Mouse (Mus musculus) large intestine, adult 2 months (tissue): Measurements from ENCODE around the gene Acss2. TPM values are rescaled to one million over a fixed set of nuclear protein-coding genes. Genes with fewer than 3 reads are reported as not detected.
"Not testable (repeated sequence)": the region's sequence is repeated elsewhere in the genome, so short reads cannot be mapped to it uniquely, and the experiment has no call there.

ENCODE experiments used
- DNase-seq: peaks from one replicate; pipeline ENCODE4 v3.0.0-alpha.2; 2012; ENCODE audit warnings: low read depth, low spot score
- WGBS: fragments of 180-500 bp; shearing (Covaris S2); methylation state at CpG from one replicate; pipeline ENCODE4 v1.1.7; 2018; 5-methylcytosine and 5-hydroxymethylcytosine counted together
- polyA plus RNA-seq: library from polyadenylated mRNA; depleted of rRNA; stranded (reverse); fragments of >200 nt; gene quantifications from 2 replicates; pipeline ENCODE4 v1.2.3, GENCODE M21; 2012

Gene Acss2
- polyA plus RNA-seq, 1 experiment, result 23.4 TPM

DNA sequence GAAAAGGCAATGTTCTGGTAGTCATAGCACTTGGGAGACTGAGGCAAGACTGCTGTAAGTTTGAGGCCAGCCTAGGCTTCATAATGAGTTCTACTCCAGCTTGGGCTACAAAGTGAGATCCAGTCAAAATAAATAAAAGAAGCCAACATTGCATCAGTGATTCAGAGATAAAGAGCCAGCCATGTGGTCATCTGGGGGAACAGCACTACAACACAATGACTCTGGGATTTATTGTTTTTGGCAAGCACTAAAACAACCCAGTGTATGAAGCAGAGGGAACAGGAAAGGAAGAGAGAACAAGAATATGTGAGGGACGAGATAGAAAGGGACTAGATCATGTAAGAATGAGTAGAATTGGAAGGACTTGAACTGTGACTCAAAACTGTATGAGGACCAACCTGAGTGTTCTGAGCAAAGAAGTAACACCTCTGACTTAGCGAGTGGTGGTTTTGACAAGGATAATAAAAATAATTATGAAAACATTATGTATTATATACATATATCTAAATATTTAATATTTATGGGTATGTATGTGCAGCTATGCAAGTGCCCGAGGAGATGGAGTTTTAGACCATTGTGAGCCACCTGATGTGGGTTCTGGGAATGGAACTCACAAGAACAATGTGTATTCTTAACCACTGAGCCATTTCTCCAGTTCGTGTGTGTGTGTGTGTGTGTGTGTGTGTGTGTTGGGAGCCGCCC, 20.2 kb downstream of the Acss2 start:
- DNase-seq, result no peak
- 61% methylated on average over 5 of the region's 5 CpGs for WGBS

DNA sequence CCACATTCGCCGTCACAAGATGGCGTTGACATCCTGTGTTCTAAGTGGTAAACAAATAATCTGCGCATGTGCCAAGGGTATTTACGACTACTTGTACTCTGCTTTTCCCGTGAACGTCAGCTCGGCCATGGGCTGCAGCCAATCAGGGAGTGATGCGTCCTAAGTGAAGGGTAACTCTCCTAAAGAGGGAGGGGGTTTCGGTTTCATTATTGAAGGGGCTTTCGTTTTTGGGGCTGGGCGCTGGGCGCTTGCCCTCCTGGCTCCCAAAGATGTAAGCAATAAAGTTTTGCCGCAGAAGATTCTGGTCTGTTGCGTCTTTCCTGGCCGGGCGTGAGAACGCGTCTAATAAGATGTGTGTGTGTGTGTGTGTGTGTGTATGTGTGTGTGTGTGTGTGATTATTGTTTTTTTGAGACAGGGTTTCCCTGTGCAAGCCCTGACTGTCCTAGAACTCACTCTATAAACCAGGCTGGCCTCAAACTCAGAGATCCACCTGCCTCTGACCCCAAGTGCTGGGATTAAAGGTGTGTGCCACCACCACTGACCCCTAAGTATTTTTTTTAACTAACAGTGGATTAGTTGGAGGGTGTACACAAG, 20.8 kb downstream of the Acss2 start:
- not testable (repeated sequence) for DNase-seq
- WGBS, result 71% methylated on average over 19 of the region's 19 CpGs

DNA sequence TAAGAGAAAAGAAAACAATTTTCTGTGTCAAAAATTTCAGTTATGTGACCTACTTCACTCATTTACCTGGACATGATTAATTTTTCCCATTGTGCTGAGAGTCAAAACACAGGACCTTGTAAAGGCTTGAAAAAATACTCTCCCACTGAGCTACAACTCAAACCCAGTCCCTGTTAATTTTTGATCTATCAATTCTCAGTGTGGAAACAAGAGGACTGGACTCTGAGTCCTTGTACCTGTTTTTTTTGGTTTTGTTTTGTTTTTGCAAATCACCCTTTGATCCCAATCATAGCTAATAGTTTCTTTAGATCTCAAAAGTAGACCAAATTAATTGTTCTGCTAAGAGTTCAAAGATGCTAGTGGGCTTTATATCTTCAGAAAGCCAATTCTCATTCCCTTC, 21.9 kb downstream of the Acss2 start:
- no peak for DNase-seq

DNA sequence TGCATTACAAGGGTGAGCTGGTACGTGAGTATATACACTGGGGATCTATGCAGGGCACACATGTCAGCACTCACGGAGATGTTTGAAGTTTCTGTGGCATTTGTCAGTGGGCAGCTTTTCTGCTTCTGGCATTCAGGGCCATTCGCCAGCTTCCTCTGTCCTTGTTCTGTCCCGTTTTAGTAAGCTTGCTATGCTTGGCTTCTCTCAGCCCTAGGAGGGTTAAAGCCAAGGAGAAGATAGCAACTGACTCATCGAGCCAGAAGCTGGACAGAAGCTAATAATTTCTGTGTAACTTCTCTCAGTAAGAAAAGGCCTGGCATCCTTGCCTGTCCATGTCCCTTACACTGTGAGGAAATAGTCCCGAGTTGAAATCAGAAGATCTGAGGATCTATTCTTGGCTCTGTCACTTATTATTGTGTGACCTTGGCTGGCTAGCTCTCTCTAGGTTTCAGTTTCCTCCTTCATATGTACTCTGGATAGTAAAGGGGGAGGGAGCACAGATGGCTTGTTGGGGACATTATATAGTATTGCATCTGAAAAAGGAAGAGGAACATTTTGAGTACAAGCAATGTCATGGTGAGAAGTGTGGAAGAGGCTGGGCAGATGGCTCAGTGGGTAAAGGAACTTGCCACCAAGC, 23.2 kb downstream of the Acss2 start:
- WGBS, result 21% methylated on average over 6 of the region's 6 CpGs
- DNase-seq, result no peak

- no peak for DNase-seq
- WGBS, result 37% methylated on average over 1 of the region's 1 CpGs
Measured at GRCm38 (mm10) chr2:155546955-155547354, 29.2 kb downstream of the Acss2 start.

DNA sequence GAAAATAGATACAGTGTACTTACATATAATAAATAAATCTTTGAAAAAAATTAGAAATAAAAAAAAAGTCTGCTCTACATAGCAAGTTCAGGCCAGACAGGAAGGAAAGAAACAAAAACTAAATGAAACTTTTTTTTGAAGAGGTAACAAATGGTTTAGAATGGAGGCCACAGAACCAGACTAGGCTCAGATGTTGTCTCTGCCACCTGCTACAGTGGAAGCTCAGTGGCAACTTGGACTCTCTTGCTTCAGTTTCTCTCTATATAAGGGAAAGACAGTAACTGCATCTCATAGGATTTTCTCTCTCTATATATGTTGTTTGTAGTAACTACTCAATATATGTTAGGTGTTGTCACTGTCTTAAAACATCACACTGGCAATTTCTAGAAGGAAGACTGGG, 34.6 kb downstream of the Acss2 start:
- no peak for DNase-seq

- peak; percentile 78 for DNase-seq
Measured at GRCm38 (mm10) chr2:155552949-155553354, 35.2 kb downstream of the Acss2 start.

GRCm38 (mm10) chr2:155554426-155554985, 36.8 kb downstream of the Acss2 start:
- WGBS, result 90% methylated on average over 2 of the region's 2 CpGs
- DNase-seq, result no peak

DNA sequence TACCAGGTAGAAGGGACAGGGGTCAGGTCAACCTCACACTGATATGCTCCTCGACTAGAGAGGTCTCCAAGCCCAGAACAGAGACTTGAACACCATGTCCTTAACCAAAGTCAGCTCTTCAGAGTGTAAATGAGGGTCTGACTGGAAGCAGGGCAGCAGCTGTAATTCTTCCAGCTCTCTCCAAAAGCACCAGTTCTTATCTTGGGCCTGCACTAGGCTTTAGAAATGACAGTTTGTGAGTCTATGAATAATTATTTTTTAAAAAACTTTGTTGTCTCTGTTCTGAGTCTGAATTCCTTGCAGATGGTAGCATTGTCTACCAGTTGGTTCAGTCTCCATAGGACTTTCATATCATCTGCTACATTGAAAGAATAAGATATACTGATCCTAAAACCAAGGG, 44.5 kb downstream of the Acss2 start:
- WGBS, result 50% methylated on average over 1 of the region's 1 CpGs
- DNase-seq, result no peak

DNA sequence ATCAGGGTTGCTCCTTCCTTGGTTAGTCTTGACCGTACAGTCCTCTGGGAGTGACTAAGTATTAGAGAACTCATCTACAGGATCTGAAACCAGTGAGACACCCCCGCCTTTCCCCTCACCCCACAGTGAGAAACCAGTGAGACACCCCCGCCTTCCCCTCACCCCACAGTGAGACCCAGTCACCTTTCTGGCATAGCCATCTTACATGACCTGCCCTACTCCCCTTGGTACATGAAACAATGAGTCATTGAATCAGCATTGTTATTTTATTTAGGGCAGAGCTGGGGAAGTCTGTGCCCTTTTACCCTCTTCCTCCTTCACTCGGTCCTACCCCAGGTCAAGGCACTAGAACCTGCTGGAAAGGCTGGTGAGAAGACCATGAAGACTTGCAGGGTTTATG, 45.2 kb downstream of the Acss2 start:
- 63% methylated on average over 4 of the region's 4 CpGs for WGBS
- DNase-seq, result no peak

- WGBS, result 67% methylated on average over 5 of the region's 5 CpGs
- DNase-seq, result no peak
Measured at GRCm38 (mm10) chr2:155567751-155568150, 50.0 kb downstream of the Acss2 start.

GRCm38 (mm10) chr2:155569223-155569807, 51.6 kb downstream of the Acss2 start:
- 35% methylated on average over 3 of the region's 3 CpGs for WGBS
- DNase-seq, result no peak

DNA sequence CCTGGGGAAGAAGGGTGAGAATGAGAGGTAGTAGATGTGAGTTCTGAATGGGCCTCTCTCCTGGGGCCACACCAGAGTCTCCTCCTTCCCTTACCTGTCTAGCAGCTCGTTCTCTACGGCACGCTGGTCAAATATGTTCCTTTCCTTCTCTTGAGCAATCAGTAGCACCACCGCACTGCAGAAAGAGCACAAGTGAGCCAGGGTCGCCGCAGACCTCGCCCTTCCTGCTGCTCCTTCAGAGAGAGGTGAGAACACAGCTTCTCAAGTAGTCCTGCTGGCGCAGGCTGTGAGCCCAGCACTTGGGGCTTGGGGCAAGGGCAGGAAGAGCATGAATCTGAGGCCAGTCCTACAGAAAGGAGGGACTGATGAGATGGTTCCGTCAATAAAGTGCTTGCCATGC, 55.3 kb downstream of the Acss2 start:
- no peak for DNase-seq
- 82% methylated on average over 9 of the region's 9 CpGs for WGBS

- WGBS, result 90% methylated on average over 7 of the region's 7 CpGs
- no peak for DNase-seq
Measured at GRCm38 (mm10) chr2:155573996-155574395, 56.2 kb downstream of the Acss2 start.

DNA sequence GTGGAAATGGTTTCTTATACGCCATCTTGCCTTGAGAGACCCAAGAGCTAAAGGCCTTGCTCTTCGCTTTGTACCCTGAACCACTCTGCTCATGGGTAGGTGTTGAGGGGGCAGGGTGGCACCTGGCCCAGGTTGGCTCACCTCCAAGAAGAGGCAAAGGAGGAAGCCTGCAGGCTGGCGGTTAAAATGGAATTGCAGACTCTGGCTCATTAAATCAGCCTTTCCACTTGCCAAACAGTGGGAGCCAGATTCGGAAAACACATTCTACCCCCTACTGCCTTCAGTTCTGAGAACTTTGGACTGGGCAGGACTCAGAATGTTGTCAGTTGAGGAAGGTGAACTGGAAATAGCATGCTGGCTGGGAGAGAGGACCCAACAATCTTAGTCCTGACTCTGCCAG, 57.0 kb downstream of the Acss2 start:
- DNase-seq, result no peak
- 38% methylated on average over 4 of the region's 4 CpGs for WGBS

GRCm38 (mm10) chr2:155576656-155577055, 58.9 kb downstream of the Acss2 start:
- WGBS, result 91% methylated on average over 9 of the region's 9 CpGs
- DNase-seq, result no peak

DNA sequence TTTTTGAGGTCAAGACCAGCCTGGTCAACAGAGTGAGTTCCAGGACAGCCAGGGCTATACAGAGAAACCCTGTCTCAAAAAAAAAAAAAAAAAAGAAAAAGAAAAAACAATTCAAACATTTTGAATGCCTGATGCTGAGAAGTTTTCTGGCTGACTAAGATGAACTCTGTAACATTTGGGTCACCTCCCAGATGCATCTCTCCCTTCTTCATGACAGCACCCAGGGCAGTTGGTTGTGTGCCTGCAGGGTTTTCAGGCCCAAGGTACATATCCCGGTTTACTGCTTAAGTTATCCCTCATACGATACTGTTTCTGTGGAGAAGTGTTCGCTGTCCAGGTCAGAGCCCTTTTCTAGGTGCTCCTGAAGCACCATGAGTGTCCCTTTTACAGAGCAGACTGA, 62.6 kb downstream of the Acss2 start:
- WGBS, result 93% methylated on average over 3 of the region's 3 CpGs
- no peak for DNase-seq

- no peak for DNase-seq
- WGBS, result 60% methylated on average over 4 of the region's 4 CpGs
Measured at GRCm38 (mm10) chr2:155582384-155582995, 64.7 kb downstream of the Acss2 start.

DNA sequence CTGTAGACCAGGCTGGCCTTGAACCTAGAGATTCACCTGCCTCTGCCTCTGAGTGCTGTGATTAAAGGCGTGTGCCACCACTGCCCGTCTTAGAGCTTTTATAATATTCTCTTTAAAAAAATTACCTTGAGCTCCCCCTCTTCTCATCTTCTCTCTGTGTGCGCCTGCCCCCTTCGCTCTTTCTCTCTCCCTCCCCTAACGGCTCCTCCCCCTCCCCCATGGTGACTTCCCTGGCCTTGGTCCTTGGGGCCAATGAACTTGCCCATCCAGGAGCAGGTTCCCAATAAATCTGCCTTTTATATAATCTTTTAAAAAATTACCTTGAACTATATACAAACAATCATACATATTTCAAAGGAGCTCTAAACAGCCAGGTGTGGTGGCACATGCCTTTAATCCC, 65.2 kb downstream of the Acss2 start:
- no peak for DNase-seq
- 80% methylated on average over 5 of the region's 5 CpGs for WGBS

GRCm38 (mm10) chr2:155583927-155584530, 66.3 kb downstream of the Acss2 start:
- WGBS, result 43% methylated on average over 5 of the region's 5 CpGs

More at GRCm38 (mm10) chr2:155583927-155584530, 66.3 kb downstream of the Acss2 start:
- no peak for DNase-seq
